ENCODE assay signal across 9 mouse cellular contexts in the genomic region with DNA sequence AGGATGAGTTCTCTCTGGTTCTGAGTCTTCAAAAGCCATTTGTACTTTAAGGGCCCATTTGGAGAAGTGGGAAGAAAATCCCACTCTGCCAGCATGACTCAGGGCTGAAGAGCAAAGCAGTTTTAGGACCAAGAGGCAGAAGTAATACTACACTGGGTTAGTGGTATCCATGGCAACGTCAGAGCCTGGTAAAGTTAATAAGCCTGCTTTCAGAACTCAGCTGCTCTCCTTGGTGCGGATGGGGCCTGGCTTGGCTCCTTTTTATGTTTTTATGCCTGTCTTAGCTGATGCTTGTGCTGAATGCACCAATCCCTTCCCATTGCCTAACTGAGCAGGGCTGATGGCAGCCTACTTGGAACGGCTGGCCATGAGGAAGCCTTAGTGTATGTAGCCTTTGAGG.
DNase-seq lines count a peak whose midpoint lies in the region; ATAC-seq and TF ChIP-seq lines count a peak whose summit lies in the region.
"Had no signal": no experiment of that assay in that cellular context is flagged by ENCODE, and none has a peak within 500 bp of the region (broad histone marks: within the 10 kb centered on the region; RNA-seq: fewer than 3 reads in every experiment).

No protein-coding gene starts in this region.

- no peak overlapping the region for H3K4me3 ChIP-seq in kidney, embryonic 16.5 days (ENCODE audit: low read length)
- no peak overlapping the region for H3K4me3 ChIP-seq in neural tube, embryonic 15.5 days (replicated peaks)
- no peak overlapping the region for H3K4me3 ChIP-seq in intestine, postnatal 0 days (ENCODE audit: low read depth, low read length)
- H3K4me3 ChIP-seq: megakaryocyte, embryonic 14.5 days had no signal

- ATAC-seq in kidney, embryonic 16.5 days (ENCODE audit: low FRiP score, low TSS enrichment) = peak; percentile 51; the same call in 1 of the 2 replicates
- ATAC-seq in frontal cortex, adult (ENCODE audit: low TSS enrichment) = peak; percentile 78
- ATAC-seq in neural tube, embryonic 15.5 days (ENCODE audit: low FRiP score) = no peak
- no peak for ATAC-seq in intestine, postnatal 0 days

- no peaks in the 10 kb centered on the region for H3K27me3 ChIP-seq in kidney, embryonic 16.5 days (ENCODE audit: insufficient read depth, low read length)
- H3K27me3 ChIP-seq in neural tube, embryonic 15.5 days (replicated peaks) = no peaks in the 10 kb centered on the region
- H3K27me3 ChIP-seq in intestine, postnatal 0 days (replicated peaks; ENCODE audit: control insufficient read depth, insufficient read depth, low read length) = no peaks in the 10 kb centered on the region
- H3K27me3 ChIP-seq: megakaryocyte, embryonic 14.5 days had no signal

- no peak overlapping the region for H3K4me2 ChIP-seq in kidney, embryonic 16.5 days (replicated peaks; ENCODE audit: low read depth, low read length)
- no peak overlapping the region for H3K4me2 ChIP-seq in neural tube, embryonic 15.5 days
- no peak overlapping the region for H3K4me2 ChIP-seq in intestine, postnatal 0 days (replicated peaks; ENCODE audit: low read depth)

- no peak overlapping the region for H3K9ac ChIP-seq in kidney, embryonic 16.5 days (replicated peaks; ENCODE audit: low read length)
- no peak overlapping the region for H3K9ac ChIP-seq in neural tube, embryonic 15.5 days (replicated peaks)
- H3K9ac ChIP-seq in intestine, postnatal 0 days (ENCODE audit: low read depth, low read length) = no peak overlapping the region

- peaks cover 4% of the 10 kb centered on the region; the same call in 1 of the 2 replicates for H3K4me1 ChIP-seq in kidney, embryonic 16.5 days (ENCODE audit: insufficient read depth, low read length)
- H3K4me1 ChIP-seq in neural tube, embryonic 15.5 days = peaks cover 11% of the 10 kb centered on the region
- H3K4me1 ChIP-seq in intestine, postnatal 0 days (replicated peaks; ENCODE audit: control insufficient read depth, insufficient read depth, low read length) = no peaks in the 10 kb centered on the region

- no peak overlapping the region for H3K27ac ChIP-seq in kidney, embryonic 16.5 days (ENCODE audit: low read length)
- peak overlapping the region; percentile 37; the same call in 1 of the 2 replicates for H3K27ac ChIP-seq in neural tube, embryonic 15.5 days (replicated peaks)
- no peak overlapping the region for H3K27ac ChIP-seq in intestine, postnatal 0 days (ENCODE audit: low read depth, low read length)

- DNase-seq in kidney, postnatal 10 days = no peak
- DNase-seq in left cerebral cortex, postnatal 14 days (ENCODE audit: low spot score in 2 of 2) = peak; percentile 58 to 64
- DNase-seq in heart, postnatal 14 days = no peak
- DNase-seq in urinary bladder, adult 18-20 months (ENCODE audit: low spot score in 2 of 2) = no peak

- WGBS in kidney, embryonic 16.5 days = 37% methylated on average over 3 of the region's 3 CpGs
- 20% methylated on average over 3 of the region's 3 CpGs for whole genome bisulfite sequencing in neural tube, embryonic 15.5 days
- WGBS in intestine, postnatal 0 days = 62% methylated on average over 3 of the region's 3 CpGs

- no peak for TF ChIP-seq CTCF in intestine, postnatal 0 days (IDR thresholded peaks at IDR 0.05; ENCODE audit: low read depth)

- peaks cover 2% of the 10 kb centered on the region; the same call in 1 of the 2 replicates for H3K9me3 ChIP-seq in kidney, embryonic 16.5 days (ENCODE audit: low read length)
- H3K9me3 ChIP-seq in neural tube, embryonic 15.5 days (replicated peaks) = no peaks in the 10 kb centered on the region
- no peaks in the 10 kb centered on the region for H3K9me3 ChIP-seq in intestine, postnatal 0 days (ENCODE audit: control insufficient read depth)
- H3K9me3 ChIP-seq: megakaryocyte, embryonic 14.5 days had no signal

- intact Hi-C loops in left cerebral cortex, postnatal 14 days (cut with DNase I) = no loop called here
- intact Hi-C loops in heart, postnatal 14 days (cut with DNase I) = no loop called here

- H3K36me3 ChIP-seq in kidney, embryonic 16.5 days (ENCODE audit: insufficient read depth, low read length) = no peaks in the 10 kb centered on the region
- H3K36me3 ChIP-seq in neural tube, embryonic 15.5 days = no peaks in the 10 kb centered on the region
- no peaks in the 10 kb centered on the region for H3K36me3 ChIP-seq in intestine, postnatal 0 days (ENCODE audit: control insufficient read depth, insufficient read depth)

Comparison
In these comparisons a context has a peak if more than half of its experiments do, and no peak if none do; other contexts are left out.
1. ATAC-seq: peak in kidney, embryonic 16.5 days (single experiment) and frontal cortex, adult (single experiment); none in neural tube, embryonic 15.5 days (single experiment) and intestine, postnatal 0 days (single experiment).
2. DNase-seq: peak in left cerebral cortex, postnatal 14 days (2 of 2); none in kidney, postnatal 10 days (single experiment), heart, postnatal 14 days (0 of 2) and urinary bladder, adult 18-20 months (0 of 2).